Mouse (Mus musculus) lung, postnatal 0 days (tissue): ENCODE measurements around the gene Gm10642.

ENCODE experiments used
- CTCF ChIP-seq: IDR thresholded peaks from 2 replicates; pipeline ENCODE4 v1.5.1; 2016; ENCODE audit warnings: antibody characterized with exemption, mild to moderate bottlenecking
- EP300 ChIP-seq: IDR thresholded peaks from 2 replicates; pipeline ENCODE4 v1.6.1; 2016; ENCODE audit warnings: antibody characterized with exemption, mild to moderate bottlenecking, control low read depth

GRCm38 (mm10) chr9:70671772-70672579 lies 15.9 kb downstream of the Gm10642 start:
- TF ChIP-seq CTCF = peak; percentile 77
- TF ChIP-seq EP300 = no peak
